Mouse (Mus musculus) cerebellum, adult 9-11 months (tissue): ENCODE measurements around the gene Arid4a.
"Not testable (repeated sequence)": the region's sequence is repeated elsewhere in the genome, so short reads cannot be mapped to it uniquely, and the experiment has no call there.

Source experiments
- DNase-seq: peaks from one replicate; pipeline ENCODE4 v3.0.0; 2022

The Arid4a gene

GRCm38 (mm10) chr12:71055537-71055936 lies 39.7 kb downstream of the Arid4a start:
- DNase-seq: no peak

GRCm38 (mm10) chr12:71059741-71060140 lies 44.0 kb downstream of the Arid4a start:
- no peak for DNase-seq

GRCm38 (mm10) chr12:71069846-71070245 lies 54.1 kb downstream of the Arid4a start:
- DNase-seq: no peak

GRCm38 (mm10) chr12:71072048-71072447 lies 56.3 kb downstream of the Arid4a start:
- no peak for DNase-seq

- DNase-seq: peak; percentile 39
Observed at GRCm38 (mm10) chr12:71073113-71073730, 57.4 kb downstream of the Arid4a start.

GRCm38 (mm10) chr12:71086331-71086730 lies 70.5 kb downstream of the Arid4a start:
- DNase-seq: no peak

- not testable (repeated sequence) for DNase-seq
Observed at GRCm38 (mm10) chr12:71104275-71104674, 88.5 kb downstream of the Arid4a start.

GRCm38 (mm10) chr12:71107216-71107771 lies 91.5 kb downstream of the Arid4a start:
- DNase-seq: no peak

GRCm38 (mm10) chr12:71111331-71111730 lies 95.5 kb downstream of the Arid4a start, which contains the start of gene Tomm20l:
TSS of gene Tomm20l (plus strand) at chr12:71111428.
- DNase-seq: peak; percentile 54

GRCm38 (mm10) chr12:71113074-71113473 lies 97.3 kb downstream of the Arid4a start:
- no peak for DNase-seq

- peak; percentile 30 for DNase-seq
Observed at GRCm38 (mm10) chr12:71113675-71114288, 98.0 kb downstream of the Arid4a start.

GRCm38 (mm10) chr12:71116411-71116810 lies 100.6 kb downstream of the Arid4a start:
- DNase-seq: no peak

- peak; percentile 25 for DNase-seq
Observed at GRCm38 (mm10) chr12:71122731-71123130, 106.9 kb downstream of the Arid4a start.

GRCm38 (mm10) chr12:71123286-71123685 lies 107.5 kb downstream of the Arid4a start:
- DNase-seq: peak; percentile 91

GRCm38 (mm10) chr12:71135581-71135980 lies 119.8 kb downstream of the Arid4a start:
- DNase-seq: no peak

GRCm38 (mm10) chr12:71136130-71136973 lies 120.6 kb downstream of the Arid4a start, which contains the start of the genes Timm9 and 2700049A03Rik:
TSS of gene Timm9 (minus strand) at chr12:71136684.
TSS of gene 2700049A03Rik (plus strand) at chr12:71136848.
- peak; percentile 86 for DNase-seq

GRCm38 (mm10) chr12:71136974-71137491 lies 121.2 kb downstream of the Arid4a start:
- DNase-seq: peak; percentile 78

- no peak for DNase-seq
Observed at GRCm38 (mm10) chr12:71137686-71138085, 121.9 kb downstream of the Arid4a start.

GRCm38 (mm10) chr12:71139258-71139828 lies 123.6 kb downstream of the Arid4a start:
- DNase-seq: no peak

GRCm38 (mm10) chr12:71141189-71141588 lies 125.4 kb downstream of the Arid4a start:
- DNase-seq: no peak

- peak; percentile 36 for DNase-seq
Observed at GRCm38 (mm10) chr12:71147641-71148040, 131.9 kb downstream of the Arid4a start.
